15 mouse cellular contexts compared by ENCODE assay signal in genomic region chr5:36445028-36445427, GRCm38 (mm10). TPM values are rescaled to one million over a fixed set of nuclear protein-coding genes. Genes with fewer than 3 reads are reported as not detected.
DNase-seq lines count a peak whose midpoint lies in the region; ATAC-seq and TF ChIP-seq lines count a peak whose summit lies in the region.
"Had no signal": no experiment of that assay in that cellular context is flagged by ENCODE, and none has a peak within 500 bp of the region (broad histone marks: within the 10 kb centered on the region; RNA-seq: fewer than 3 reads in every experiment).

No protein-coding gene starts in this region.

- no peak for TF ChIP-seq CTCF in forebrain, postnatal 0 days (IDR thresholded peaks at IDR 0.05; ENCODE audit: low read depth)

- no peak overlapping the region for H3K4me3 ChIP-seq in forebrain, postnatal 0 days (ENCODE audit: low read depth, low read length)
- H3K4me3 ChIP-seq in forebrain, embryonic 11.5 days (ENCODE audit: low read depth, low read length): no peak overlapping the region
- H3K4me3 ChIP-seq in embryonic facial prominence, embryonic 14.5 days (ENCODE audit: low read depth, low read length): no peak overlapping the region
- H3K4me3 ChIP-seq: embryonic facial prominence, embryonic 15.5 days; left cerebral cortex, adult 2 months; lung, embryonic 15.5 days; megakaryocyte, embryonic 14.5 days had no signal

- intact Hi-C loops in heart, postnatal 10 days (cut with DNase I): no loop called here

- no peak overlapping the region for H3K4me2 ChIP-seq in forebrain, postnatal 0 days (ENCODE audit: low read depth)
- H3K4me2 ChIP-seq in forebrain, embryonic 11.5 days (ENCODE audit: low read depth, low read length, severe bottlenecking): no peak overlapping the region
- no peak overlapping the region for H3K4me2 ChIP-seq in embryonic facial prominence, embryonic 14.5 days (ENCODE audit: low read depth, low read length)
- H3K4me2 ChIP-seq: embryonic facial prominence, embryonic 15.5 days; liver, embryonic 11.5 days; lung, embryonic 15.5 days had no signal

- WGBS in forebrain, postnatal 0 days: 25% methylated on average over 8 of the region's 8 CpGs
- 35% methylated on average over 8 of the region's 8 CpGs for WGBS in forebrain, embryonic 11.5 days
- WGBS in embryonic facial prominence, embryonic 14.5 days: 20% methylated on average over 8 of the region's 8 CpGs

- DNase-seq in forebrain, postnatal 0 days: peak; percentile 18
- DNase-seq in forebrain, embryonic 11.5 days (ENCODE audit: low spot score): no peak
- peak; percentile 72 for DNase-seq in urinary bladder, postnatal 14 days (ENCODE audit: low spot score)
- no peak for DNase-seq in urinary bladder, adult 2 months (ENCODE audit: low spot score)
- DNase-seq in embryonic facial prominence, embryonic 14.5 days (ENCODE audit: low spot score): peak; percentile 58
- DNase-seq in urinary bladder, postnatal 36 days (ENCODE audit: low spot score in 2 of 2): peak; percentile 31 to 38
- DNase-seq in heart, postnatal 10 days: no peak
- DNase-seq in heart, adult 11 months: no peak
- DNase-seq: kidney, adult 9 months had no signal

- H3K27me3 ChIP-seq in forebrain, postnatal 0 days (ENCODE audit: insufficient read depth, low read length): no peaks in the 10 kb centered on the region
- no peaks in the 10 kb centered on the region for H3K27me3 ChIP-seq in forebrain, embryonic 11.5 days (ENCODE audit: control insufficient read depth, insufficient read depth, low read length)
- H3K27me3 ChIP-seq in embryonic facial prominence, embryonic 14.5 days (replicated peaks; ENCODE audit: control insufficient read depth, insufficient read depth, low read length): no peaks in the 10 kb centered on the region
- H3K27me3 ChIP-seq: embryonic facial prominence, embryonic 15.5 days had no signal

- peak; percentile 57; the same call in 1 of the 2 replicates for ATAC-seq in forebrain, postnatal 0 days
- ATAC-seq in forebrain, embryonic 11.5 days (replicated peaks; ENCODE audit: low FRiP score): no peak
- ATAC-seq in embryonic facial prominence, embryonic 14.5 days (ENCODE audit: low read depth): peak; percentile 56

- H3K9ac ChIP-seq in forebrain, postnatal 0 days: 0 out of 2 replicates have a peak overlapping the region, but pooled peaks have one; percentile 10
- H3K9ac ChIP-seq in forebrain, embryonic 11.5 days (ENCODE audit: low read length): no peak overlapping the region
- no peak overlapping the region for H3K9ac ChIP-seq in embryonic facial prominence, embryonic 14.5 days (ENCODE audit: low read depth, low read length)
- H3K9ac ChIP-seq: embryonic facial prominence, embryonic 15.5 days; lung, embryonic 15.5 days had no signal

- H3K4me1 ChIP-seq in forebrain, postnatal 0 days (ENCODE audit: insufficient read depth): 0 out of 2 replicates have a peak, but pooled peaks cover 3% of the 10 kb centered on the region
- no peaks in the 10 kb centered on the region for H3K4me1 ChIP-seq in forebrain, embryonic 11.5 days (replicated peaks; ENCODE audit: control insufficient read depth, insufficient read depth, low read length)
- peaks cover 9% of the 10 kb centered on the region; the same call in 1 of the 2 replicates for H3K4me1 ChIP-seq in embryonic facial prominence, embryonic 14.5 days (ENCODE audit: control insufficient read depth, insufficient read depth, low read length)
- H3K4me1 ChIP-seq: lung, embryonic 15.5 days had no signal

- H3K27ac ChIP-seq in forebrain, postnatal 0 days (ENCODE audit: low read depth, low read length): no peak overlapping the region
- no peak overlapping the region for H3K27ac ChIP-seq in forebrain, embryonic 11.5 days (ENCODE audit: low read depth, low read length)
- H3K27ac ChIP-seq in embryonic facial prominence, embryonic 14.5 days (replicated peaks; ENCODE audit: low read depth, low read length): 0 out of 2 replicates have a peak overlapping the region, but pooled peaks have one; percentile 15
- H3K27ac ChIP-seq: left cerebral cortex, adult 2 months; lung, embryonic 15.5 days had no signal

- H3K36me3 ChIP-seq in forebrain, postnatal 0 days (ENCODE audit: insufficient read depth): no peaks in the 10 kb centered on the region
- H3K36me3 ChIP-seq in forebrain, embryonic 11.5 days (ENCODE audit: control insufficient read depth, insufficient read depth, low read length): no peaks in the 10 kb centered on the region
- no peaks in the 10 kb centered on the region for H3K36me3 ChIP-seq in embryonic facial prominence, embryonic 14.5 days (ENCODE audit: control insufficient read depth, insufficient read depth, low read length)
- H3K36me3 ChIP-seq: embryonic facial prominence, embryonic 15.5 days; lung, embryonic 15.5 days had no signal

- no peaks in the 10 kb centered on the region for H3K9me3 ChIP-seq in forebrain, postnatal 0 days (ENCODE audit: low read length)
- H3K9me3 ChIP-seq in forebrain, embryonic 11.5 days (ENCODE audit: control insufficient read depth, low read length): no peaks in the 10 kb centered on the region
- H3K9me3 ChIP-seq in embryonic facial prominence, embryonic 14.5 days (ENCODE audit: control insufficient read depth, low read length): no peaks in the 10 kb centered on the region
- H3K9me3 ChIP-seq: embryonic facial prominence, embryonic 15.5 days; lung, embryonic 15.5 days had no signal

RNA-seq across cellular contexts. Expression of gene Grpel1, which starts 19.8 kb away (rescaled TPM):
- 19.1 and 20.2 TPM in 2 replicates for total RNA-seq in forebrain, postnatal 0 days (2014; rRNA removed)
- 42.0 and 45.0 TPM in 2 replicates for polyA plus RNA-seq in forebrain, postnatal 0 days (2015; fragmentation: Nextera tagmentation; extraction: Ambion mirVana)
- polyA plus RNA-seq in forebrain, embryonic 11.5 days (2014; fragmentation: Nextera tagmentation; extraction: Ambion mirVana): 51.7 and 55.2 TPM in 2 replicates
- polyA plus RNA-seq in urinary bladder, adult 2 months (2012; rRNA removed): 25.3 and 32.5 TPM in 2 replicates
- 49.0 and 52.7 TPM in 2 replicates for polyA plus RNA-seq in embryonic facial prominence, embryonic 14.5 days (2014; fragmentation: Nextera tagmentation; extraction: Ambion mirVana)
- total RNA-seq in heart, postnatal 10 days (2021): 10 to 100 TPM; 60.6 to 62.4 TPM

RNA-seq across cellular contexts. Expression of gene Tada2b, which starts 39.1 kb away (rescaled TPM):
- 16.7 and 22.0 TPM in 2 replicates for total RNA-seq in forebrain, postnatal 0 days (2014; rRNA removed)
- polyA plus RNA-seq in forebrain, postnatal 0 days (2015; fragmentation: Nextera tagmentation; extraction: Ambion mirVana): 2.9 and 3.0 TPM in 2 replicates
- 3.2 and 3.5 TPM in 2 replicates for polyA plus RNA-seq in forebrain, embryonic 11.5 days (2014; fragmentation: Nextera tagmentation; extraction: Ambion mirVana)
- polyA plus RNA-seq in urinary bladder, adult 2 months (2012; rRNA removed): 12.6 and 14.3 TPM in 2 replicates
- 4.0 and 4.2 TPM in 2 replicates for polyA plus RNA-seq in embryonic facial prominence, embryonic 14.5 days (2014; fragmentation: Nextera tagmentation; extraction: Ambion mirVana)
- 10 to 100 TPM; 18.3 to 20.1 TPM for total RNA-seq in heart, postnatal 10 days (2021)

RNA-seq across cellular contexts. Expression of gene Ccdc96, which starts 39.4 kb away (rescaled TPM):
- 2.2 and 2.3 TPM in 2 replicates for total RNA-seq in forebrain, postnatal 0 days (2014; rRNA removed)
- polyA plus RNA-seq in forebrain, postnatal 0 days (2015; fragmentation: Nextera tagmentation; extraction: Ambion mirVana): 1.5 and 2.4 TPM in 2 replicates
- 3.9 and 4.2 TPM in 2 replicates for polyA plus RNA-seq in forebrain, embryonic 11.5 days (2014; fragmentation: Nextera tagmentation; extraction: Ambion mirVana)
- 0.17 and 0.32 TPM in 2 replicates for polyA plus RNA-seq in urinary bladder, adult 2 months (2012; rRNA removed)
- polyA plus RNA-seq in embryonic facial prominence, embryonic 14.5 days (2014; fragmentation: Nextera tagmentation; extraction: Ambion mirVana): 0.88 and 1.7 TPM in 2 replicates
- under 1 TPM; 0.14 to 0.22 TPM for total RNA-seq in heart, postnatal 10 days (2021)
- polyA plus RNA-seq: adrenal gland, adult 2 months had no signal

RNA-seq across cellular contexts. Expression of gene Sorcs2, which starts 47.1 kb away (rescaled TPM):
- total RNA-seq in forebrain, postnatal 0 days (2014; rRNA removed): 20.0 and 29.8 TPM in 2 replicates
- polyA plus RNA-seq in forebrain, postnatal 0 days (2015; fragmentation: Nextera tagmentation; extraction: Ambion mirVana): 5.3 and 10.0 TPM in 2 replicates
- 6.4 and 7.8 TPM in 2 replicates for polyA plus RNA-seq in forebrain, embryonic 11.5 days (2014; fragmentation: Nextera tagmentation; extraction: Ambion mirVana)
- 15.8 and 20.7 TPM in 2 replicates for polyA plus RNA-seq in urinary bladder, adult 2 months (2012; rRNA removed)
- 21.6 and 22.5 TPM in 2 replicates for polyA plus RNA-seq in embryonic facial prominence, embryonic 14.5 days (2014; fragmentation: Nextera tagmentation; extraction: Ambion mirVana)
- total RNA-seq in heart, postnatal 10 days (2021): 10 to 100 TPM; 12.2 to 12.5 TPM

Comparison
In these comparisons a context has a peak if more than half of its experiments do, and no peak if none do; other contexts are left out.
1. DNase-seq: peak in forebrain, postnatal 0 days (single experiment), urinary bladder, postnatal 14 days (single experiment), embryonic facial prominence, embryonic 14.5 days (single experiment) and urinary bladder, postnatal 36 days (2 of 2); none in forebrain, embryonic 11.5 days (single experiment), urinary bladder, adult 2 months (single experiment), heart, postnatal 10 days (0 of 2) and heart, adult 11 months (single experiment).